Mouse (Mus musculus) thymus, postnatal 10 days (tissue): ENCODE results near the gene Klhdc9.
A peak's percentile ranks its signal among the peaks of the same experiment; 100 is the strongest.

Experiments
- DNase-seq, 2 experiments: peaks; one replicate each; pipeline ENCODE4 v3.0.0; 2021; ENCODE audit warnings: low spot score in 2 of 2

The Klhdc9 gene

GRCm38 (mm10) chr1:171360656-171361055 lies at the start of gene Klhdc9:
Klhdc9 (minus strand) TSS chr1:171360798.
- DNase-seq = peak; percentile 89 to 90

- DNase-seq = no peak
Observed at GRCm38 (mm10) chr1:171410231-171410630, 49.6 kb upstream of the Klhdc9 start.

- no peak for DNase-seq
Observed at GRCm38 (mm10) chr1:171407263-171407662, 46.7 kb upstream of the Klhdc9 start.

DNA sequence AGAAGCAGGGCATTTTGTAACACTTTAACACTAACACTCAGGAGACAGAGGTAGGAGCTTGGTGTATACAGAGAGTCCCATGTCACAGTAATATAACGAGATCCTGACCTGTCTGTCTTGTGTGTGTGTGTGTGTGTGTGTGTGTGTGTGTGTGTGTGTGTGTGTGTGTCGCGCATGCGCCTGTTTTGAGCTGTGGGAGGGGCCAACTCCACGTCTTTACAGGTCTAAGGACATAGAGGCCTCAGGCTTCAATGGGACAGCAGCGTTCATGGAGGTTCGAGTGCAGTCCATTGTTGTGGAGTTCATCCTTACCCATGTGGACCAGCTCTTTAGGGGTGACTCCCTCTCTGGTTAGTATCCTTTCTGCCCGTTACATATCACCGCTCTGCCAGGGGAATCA lies 42.4 kb upstream of the Klhdc9 start:
- no peak for DNase-seq

- no peak for DNase-seq
Observed at GRCm38 (mm10) chr1:171401821-171402220, 41.2 kb upstream of the Klhdc9 start.

GRCm38 (mm10) chr1:171390101-171390500 lies 29.5 kb upstream of the Klhdc9 start:
- DNase-seq = peak; percentile 70 to 76

GRCm38 (mm10) chr1:171388376-171389102 lies 27.9 kb upstream of the Klhdc9 start, which contains the start of gene Arhgap30:
Arhgap30 (plus strand) TSS chr1:171388954.
- peak; percentile 90 to 95 for DNase-seq

- DNase-seq = peak; percentile 46 to 61
Observed at GRCm38 (mm10) chr1:171387099-171387498, 26.5 kb upstream of the Klhdc9 start.

GRCm38 (mm10) chr1:171385171-171385570 lies 24.6 kb upstream of the Klhdc9 start:
- DNase-seq = no peak

DNA sequence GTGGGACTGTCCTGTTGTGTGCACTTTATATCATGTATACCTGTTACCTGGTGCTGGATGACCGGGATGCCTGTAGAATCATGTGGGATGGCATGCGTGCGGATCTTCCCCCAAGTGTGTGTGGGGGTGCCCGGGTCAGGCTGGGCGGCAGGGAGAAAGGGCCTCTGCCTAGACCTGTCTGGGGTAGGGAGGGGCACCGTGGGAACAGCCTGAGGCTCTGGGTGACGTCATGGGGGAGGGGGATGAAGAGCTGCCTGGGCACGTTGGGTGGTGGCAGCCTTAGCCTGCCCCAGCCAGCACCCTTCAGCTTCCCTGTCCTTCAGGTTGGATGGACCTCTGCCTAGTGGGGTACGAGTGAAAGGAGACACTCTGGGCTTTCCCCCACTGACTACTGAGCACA lies 23.8 kb upstream of the Klhdc9 start:
- DNase-seq = no peak

DNA sequence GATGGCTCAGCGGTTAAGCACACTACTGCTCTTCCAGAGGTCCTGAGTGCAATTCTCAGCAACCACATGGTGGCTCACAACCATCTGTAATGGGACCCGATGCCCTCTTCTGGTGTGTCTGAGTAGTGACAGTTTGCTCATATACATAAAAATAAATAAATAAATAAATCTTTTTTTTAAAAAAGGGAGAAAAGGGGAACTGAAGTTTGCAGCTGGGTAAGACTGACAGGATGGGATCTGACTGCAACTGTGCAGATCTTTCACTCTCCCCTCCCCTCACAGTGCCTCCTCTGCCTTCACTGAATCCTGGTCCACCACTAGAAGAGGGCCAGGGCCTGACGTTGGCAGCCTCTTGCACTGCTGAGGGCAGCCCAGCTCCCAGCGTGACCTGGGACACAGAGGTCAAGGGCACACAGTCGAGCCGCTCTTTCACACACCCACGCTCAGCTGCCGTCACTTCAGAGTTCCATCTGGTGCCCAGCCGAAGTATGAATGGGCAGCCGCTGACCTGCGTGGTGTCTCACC lies 21.6 kb upstream of the Klhdc9 start:
- no peak for DNase-seq

GRCm38 (mm10) chr1:171379935-171380599 lies 19.5 kb upstream of the Klhdc9 start:
- DNase-seq = peak; percentile 53 to 72

DNA sequence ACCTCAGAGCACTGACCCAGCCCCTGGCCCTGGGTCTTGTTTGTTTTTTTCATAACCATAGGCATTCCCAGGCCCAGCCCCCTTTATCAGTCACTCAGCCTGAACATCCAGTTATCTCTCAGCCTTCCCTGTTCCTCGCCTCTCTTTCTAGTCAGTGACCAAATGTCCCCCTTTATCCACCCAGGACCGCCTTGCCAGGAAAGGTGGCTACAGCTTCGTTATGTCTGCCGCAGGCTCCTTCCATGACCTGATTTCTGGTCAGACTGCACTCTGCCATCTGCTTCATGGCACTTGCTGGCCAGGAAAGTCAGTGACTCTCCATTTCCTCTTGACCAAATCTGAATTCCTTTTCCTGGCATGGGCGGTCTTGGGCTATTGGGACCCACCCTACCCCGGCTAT lies 17.7 kb upstream of the Klhdc9 start:
- DNase-seq = no peak

GRCm38 (mm10) chr1:171375646-171376097 lies 15.1 kb upstream of the Klhdc9 start:
- no peak for DNase-seq

- no peak for DNase-seq
Observed at GRCm38 (mm10) chr1:171373946-171374345, 13.3 kb upstream of the Klhdc9 start.

GRCm38 (mm10) chr1:171372880-171373279 lies 12.3 kb upstream of the Klhdc9 start:
- no peak for DNase-seq

GRCm38 (mm10) chr1:171369845-171370556 lies 9.4 kb upstream of the Klhdc9 start, which contains the start of gene Nectin4:
Nectin4 (plus strand) TSS chr1:171370099.
- DNase-seq = no peak

- no peak for DNase-seq
Observed at GRCm38 (mm10) chr1:171365934-171366333, 5.3 kb upstream of the Klhdc9 start.

DNA sequence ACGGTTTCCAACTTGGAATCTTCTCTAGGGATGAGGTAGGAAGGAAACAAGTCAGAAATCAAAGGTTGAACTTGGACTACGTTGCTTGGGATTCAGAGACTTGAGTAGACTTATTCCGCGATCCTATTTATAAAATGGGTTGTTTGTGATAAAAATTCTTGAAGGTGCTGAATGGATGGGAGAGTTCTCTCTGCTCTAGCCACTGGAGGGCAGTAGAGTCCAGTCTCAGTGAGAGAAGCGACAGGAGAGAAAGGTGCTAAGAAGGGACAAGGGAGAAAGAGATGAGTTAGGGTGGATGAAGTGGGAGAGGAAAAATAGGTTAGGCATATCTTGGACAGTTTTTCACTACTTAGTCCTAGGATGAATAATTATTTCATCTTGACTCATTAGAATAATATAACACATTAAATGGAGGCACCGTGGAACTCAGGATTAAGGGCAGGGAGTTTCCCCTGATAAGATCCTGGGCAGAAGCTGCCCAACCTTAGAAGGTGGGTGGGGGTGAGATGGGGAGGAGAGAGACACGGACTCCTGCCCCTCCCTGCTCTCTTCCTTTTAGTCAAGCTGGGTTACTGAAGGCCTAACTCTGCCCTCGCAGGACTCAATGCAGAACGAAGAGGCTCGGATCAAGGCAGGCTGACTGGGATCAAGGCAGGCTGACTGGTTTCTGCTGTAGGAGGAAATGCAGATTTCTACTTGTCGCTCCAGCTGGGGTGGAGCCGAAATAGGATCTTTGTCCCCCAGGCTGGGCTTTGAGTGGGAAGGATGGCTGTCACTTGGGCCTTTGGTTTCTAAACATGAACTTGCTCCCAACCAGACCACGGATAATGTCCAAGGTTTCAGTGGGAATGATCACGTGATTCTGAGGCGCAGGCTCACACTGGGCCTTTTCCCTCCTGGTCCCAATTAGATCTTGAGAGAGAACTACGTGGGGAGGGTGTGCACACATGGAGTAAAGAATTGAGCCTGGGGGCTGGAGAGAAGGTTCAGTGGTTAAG lies 807 bp upstream of the Klhdc9 start:
- peak; percentile 60 to 82 for DNase-seq

DNA sequence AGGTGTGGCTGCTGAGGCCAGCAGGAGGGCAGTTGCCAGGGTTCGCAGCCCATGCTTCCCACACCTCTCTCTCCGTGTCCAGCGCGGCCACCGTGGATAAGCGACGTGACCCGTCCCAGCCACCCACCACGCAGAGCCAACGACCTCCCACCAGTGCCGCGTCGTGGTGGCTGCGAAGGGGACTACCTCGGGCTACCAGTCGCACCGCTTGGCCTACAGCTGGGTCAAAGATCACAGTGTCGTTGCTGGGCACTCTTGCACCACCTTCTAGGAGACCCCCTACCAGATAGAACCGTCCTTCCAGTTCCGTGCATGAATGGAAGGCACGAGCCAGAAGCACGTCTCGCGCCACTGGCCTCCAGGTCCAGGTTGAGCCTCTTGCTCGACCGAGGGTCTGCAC lies 345 bp downstream of the Klhdc9 start:
- peak in 1 of 2 experiments; percentile 18 for DNase-seq

DNA sequence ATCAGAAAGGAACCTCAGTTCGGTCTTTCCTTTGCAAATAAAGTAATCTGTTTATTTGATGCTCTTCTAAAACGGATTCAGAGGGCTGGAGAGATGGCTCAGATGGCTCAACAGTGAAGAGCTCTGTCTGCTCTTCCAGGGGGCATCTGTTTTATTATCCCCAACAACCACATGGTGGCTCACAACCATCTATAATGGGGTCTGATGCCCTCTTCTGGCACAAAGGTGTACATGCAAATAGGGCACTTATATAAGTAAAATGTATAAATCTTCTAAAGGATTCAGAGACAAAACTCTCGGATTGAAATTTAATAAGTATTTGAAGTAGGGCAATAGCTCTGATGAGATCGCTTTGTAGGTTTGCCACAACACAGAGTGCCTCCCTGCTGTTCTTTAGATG lies 2.2 kb downstream of the Klhdc9 start:
- peak; percentile 39 to 48 for DNase-seq
